Mouse (Mus musculus) embryonic facial prominence, embryonic 11.5 days (tissue): ENCODE data around the gene Wdr45. TPM values are rescaled to one million over a fixed set of nuclear protein-coding genes. Genes with fewer than 3 reads are reported as not detected.
"Not testable (repeated sequence)": the region's sequence is repeated elsewhere in the genome, so short reads cannot be mapped to it uniquely, and the experiment has no call there.

Experiments
- ATAC-seq: fragments of 200-750 bp; cut with Nextera tagmentation; replicated peaks from 2 replicates; pipeline ENCODE4 v1.8.0; 2017; ENCODE audit warnings: low read depth; ENCODE audit not compliant: insufficient number of reproducible peaks, low FRiP score, low TSS enrichment
- DNase-seq: peaks from one replicate; pipeline ENCODE4 v3.0.0-alpha.2; 2015; ENCODE audit warnings: low spot score
- H3K27ac ChIP-seq: fragments of 300-500 bp; sonication (generic); replicated peaks from 2 replicates; pipeline ENCODE4 v1.5.1; 2014; ENCODE audit warnings: mild to moderate bottlenecking, low read depth, low read length, control low read depth
- H3K27me3 ChIP-seq: fragments of 300-500 bp; sonication (generic); 2 replicates; pipeline ENCODE4 v1.6.1; 2014; ENCODE audit warnings: mild to moderate bottlenecking, low read length, moderate library complexity, mixed read lengths; ENCODE audit not compliant: control insufficient read depth, insufficient read depth
- H3K36me3 ChIP-seq: fragments of 300-500 bp; sonication (generic); replicated peaks from 2 replicates; pipeline ENCODE4 v1.6.1; 2014; ENCODE audit warnings: low read depth, mild to moderate bottlenecking, low read length, moderate library complexity, mixed read lengths; ENCODE audit not compliant: control insufficient read depth, insufficient read depth
- H3K4me1 ChIP-seq: fragments of 300-500 bp; sonication (generic); 2 replicates; pipeline ENCODE4 v1.6.1; 2014; ENCODE audit warnings: low read length, mixed read lengths; ENCODE audit not compliant: control insufficient read depth, insufficient read depth
- H3K4me2 ChIP-seq: fragments of 300-500 bp; sonication (generic); 2 replicates; pipeline ENCODE4 v1.6.1; 2014; ENCODE audit warnings: low read depth, mild to moderate bottlenecking, control low read depth, low read length, moderate library complexity
- H3K4me3 ChIP-seq: fragments of 300-500 bp; sonication (generic); 2 replicates; pipeline ENCODE4 v1.5.1; 2014; ENCODE audit warnings: low read depth, low read length, control low read depth
- H3K9ac ChIP-seq: fragments of 300-500 bp; sonication (generic); replicated peaks from 2 replicates; pipeline ENCODE4 v1.6.1; 2014; ENCODE audit warnings: mild to moderate bottlenecking, control low read depth, low read length
- H3K9me3 ChIP-seq: fragments of 300-500 bp; sonication (generic); replicated peaks from 2 replicates; pipeline ENCODE4 v1.6.1; 2016; ENCODE audit warnings: mild to moderate bottlenecking, low read length, inconsistent platforms, mixed read lengths; ENCODE audit not compliant: control insufficient read depth
- WGBS: fragments of 180-500 bp; shearing (Covaris S2); extraction: QIAGEN DNeasy Blood & Tissue Kit; methylation state at CpG from one replicate; pipeline ENCODE4 v1.1.7; 2014; 5-methylcytosine and 5-hydroxymethylcytosine counted together
- polyA plus RNA-seq: library from polyadenylated mRNA; unstranded; fragments of >200 nt; fragmentation: Nextera tagmentation; extraction: Ambion mirVana; gene quantifications from 2 replicates; pipeline ENCODE4 v1.2.1, GENCODE M21; 2014

Gene Wdr45
- polyA plus RNA-seq, 1 experiment from 2014 or later = 17.3 TPM

DNA sequence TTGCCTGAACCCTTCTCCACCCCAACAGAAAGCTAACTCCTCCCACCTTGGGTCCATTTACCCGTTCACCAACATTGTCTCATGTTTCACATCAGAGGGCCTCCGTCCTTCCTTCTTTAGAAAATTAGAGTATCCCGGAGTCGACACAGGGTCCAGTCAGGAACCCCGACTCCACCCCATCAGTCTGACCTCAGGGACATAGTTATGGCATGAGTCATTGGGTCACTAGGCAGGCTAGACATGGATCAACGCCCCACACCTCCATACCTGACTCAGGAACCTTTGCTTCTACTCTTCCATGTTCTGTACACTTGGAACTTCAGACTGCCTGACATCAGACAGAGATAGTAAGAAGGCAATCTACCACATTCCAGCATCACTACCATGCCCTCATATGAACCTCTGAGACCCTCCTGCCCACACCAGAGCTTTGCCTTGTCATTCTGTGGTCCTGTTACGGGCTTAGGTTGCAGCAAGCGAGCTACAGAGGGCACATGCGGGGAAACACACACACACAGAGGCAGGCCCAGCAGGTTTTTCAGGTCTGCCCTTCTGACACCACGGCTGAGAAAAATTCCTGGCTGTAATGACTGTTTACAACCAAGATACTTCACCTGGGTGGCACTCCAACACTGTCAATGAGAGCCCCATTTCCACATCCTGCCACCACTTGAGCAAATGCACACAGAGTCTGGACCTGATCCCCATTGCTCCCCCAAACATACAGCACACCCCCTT lies 26.1 kb downstream of the Wdr45 start:
- Histone ChIP-seq H3K4me2 (no peak overlapping the region), H3K27me3 (no peaks in the 10 kb centered on the region), H3K9ac (no peak overlapping the region), H3K4me3 (no peak overlapping the region), H3K9me3 (no peaks in the 10 kb centered on the region), H3K27ac (no peak overlapping the region), H3K36me3 (no peaks in the 10 kb centered on the region), H3K4me1 (no peaks in the 10 kb centered on the region)
- WGBS = 58% methylated on average over 10 of the region's 10 CpGs
- ATAC-seq (no peak), DNase-seq (no peak)

DNA sequence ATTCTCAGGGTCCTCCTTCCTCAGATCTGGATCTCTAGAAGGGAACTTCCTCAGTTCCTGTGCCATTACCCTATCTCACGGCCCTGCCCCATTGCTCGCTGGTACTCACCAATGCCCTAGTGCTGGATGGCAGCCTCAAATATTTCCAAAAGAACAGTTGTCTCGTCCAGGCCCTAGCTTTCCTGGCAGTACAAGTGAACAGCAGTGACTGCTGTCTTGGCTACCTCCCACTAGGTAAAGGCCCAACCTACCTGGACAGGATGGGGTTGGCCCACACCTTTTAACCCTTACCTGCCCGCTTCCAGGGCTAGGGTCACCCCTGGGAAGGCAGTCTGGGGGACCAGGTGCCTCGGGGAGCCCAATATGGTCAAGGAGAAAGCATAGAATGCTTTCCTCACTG lies 27.0 kb downstream of the Wdr45 start:
- Histone ChIP-seq H3K27ac (no peak overlapping the region), H3K27me3 (no peaks in the 10 kb centered on the region), H3K4me1 (no peaks in the 10 kb centered on the region), H3K36me3 (no peaks in the 10 kb centered on the region), H3K9ac (no peak overlapping the region), H3K4me2 (no peak overlapping the region), H3K4me3 (no peak overlapping the region), H3K9me3 (no peaks in the 10 kb centered on the region)
- ATAC-seq = no peak
- DNase-seq = no peak
- 71% methylated on average over 5 of the region's 5 CpGs for WGBS

DNA sequence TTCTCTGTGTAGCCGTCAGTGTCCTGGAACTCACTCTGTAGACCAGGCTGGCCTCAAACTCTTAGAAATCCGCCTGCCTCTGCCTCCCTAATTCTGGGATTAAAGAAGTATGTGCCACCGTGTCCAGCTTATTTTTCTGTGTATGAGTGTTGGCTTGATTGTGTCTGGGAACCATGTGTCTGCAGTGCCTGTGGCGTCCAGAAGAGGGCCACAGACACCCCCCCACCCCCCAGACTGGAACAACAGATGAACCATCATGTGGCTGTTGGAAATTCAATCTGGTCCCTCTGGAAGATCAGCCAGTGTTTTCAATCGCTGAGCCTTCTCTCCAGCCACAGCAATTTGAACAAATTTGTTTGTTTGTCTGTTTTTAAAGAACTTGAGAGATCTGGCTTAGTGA lies 29.3 kb downstream of the Wdr45 start:
- no peak for ATAC-seq
- Histone ChIP-seq H3K27me3 (no peaks in the 10 kb centered on the region), H3K4me1 (no peaks in the 10 kb centered on the region), H3K27ac (no peak overlapping the region), H3K9me3 (no peaks in the 10 kb centered on the region), H3K36me3 (no peaks in the 10 kb centered on the region), H3K4me3 (no peak overlapping the region), H3K9ac (no peak overlapping the region), H3K4me2 (no peak overlapping the region)
- 48% methylated on average over 5 of the region's 5 CpGs for WGBS
- DNase-seq = no peak

DNA sequence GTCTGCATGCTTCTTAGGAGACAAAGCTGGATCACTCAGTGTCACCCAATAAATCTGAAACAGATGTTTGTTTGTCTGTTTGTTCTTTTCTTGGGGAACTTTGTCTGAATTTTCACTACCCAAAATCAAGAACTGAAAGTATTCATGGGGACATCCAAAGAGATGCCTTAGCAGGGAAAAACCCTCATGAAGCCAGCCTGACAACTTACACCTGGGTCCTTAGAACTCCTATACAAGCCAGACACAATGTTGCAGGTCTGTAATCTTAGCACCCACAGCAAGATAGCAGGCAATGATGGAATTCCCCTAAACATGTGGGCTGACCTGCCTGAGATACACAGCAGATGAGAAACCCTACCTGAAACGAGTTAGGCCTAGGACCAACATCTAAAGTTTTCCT lies 30.8 kb downstream of the Wdr45 start:
- Histone ChIP-seq H3K27me3 (no peaks in the 10 kb centered on the region), H3K9me3 (no peaks in the 10 kb centered on the region), H3K36me3 (no peaks in the 10 kb centered on the region), H3K4me3 (no peak overlapping the region), H3K4me2 (no peak overlapping the region), H3K27ac (no peak overlapping the region), H3K4me1 (no peaks in the 10 kb centered on the region), H3K9ac (no peak overlapping the region)
- ATAC-seq (no peak), DNase-seq (no peak)
- WGBS = 44% methylated on average over 1 of the region's 1 CpGs

DNA sequence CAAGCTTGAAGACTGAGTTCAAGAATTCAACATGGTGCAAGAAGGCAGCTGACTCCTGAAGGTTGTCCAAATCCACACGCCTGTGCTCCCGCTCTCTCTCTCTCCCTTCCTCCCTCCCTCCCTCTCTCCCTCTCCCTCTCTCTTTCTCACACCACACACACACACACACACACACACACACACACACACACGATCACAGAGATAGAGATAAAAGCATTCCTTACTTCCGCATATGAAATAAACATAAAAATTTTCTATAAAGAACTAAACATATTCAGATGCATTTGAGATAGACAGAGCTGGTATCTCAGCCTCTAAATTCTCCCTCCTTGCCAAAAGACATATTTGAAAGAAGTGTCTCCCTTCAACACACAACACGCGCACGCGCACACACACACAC lies 31.3 kb downstream of the Wdr45 start:
- Histone ChIP-seq H3K27ac (no peak overlapping the region), H3K27me3 (no peaks in the 10 kb centered on the region), H3K9me3 (no peaks in the 10 kb centered on the region), H3K4me2 (no peak overlapping the region), H3K4me1 (no peaks in the 10 kb centered on the region), H3K36me3 (no peaks in the 10 kb centered on the region), H3K4me3 (no peak overlapping the region), H3K9ac (no peak overlapping the region)
- no peak for DNase-seq
- ATAC-seq = no peak
- WGBS = 89% methylated on average over 8 of the region's 8 CpGs

DNA sequence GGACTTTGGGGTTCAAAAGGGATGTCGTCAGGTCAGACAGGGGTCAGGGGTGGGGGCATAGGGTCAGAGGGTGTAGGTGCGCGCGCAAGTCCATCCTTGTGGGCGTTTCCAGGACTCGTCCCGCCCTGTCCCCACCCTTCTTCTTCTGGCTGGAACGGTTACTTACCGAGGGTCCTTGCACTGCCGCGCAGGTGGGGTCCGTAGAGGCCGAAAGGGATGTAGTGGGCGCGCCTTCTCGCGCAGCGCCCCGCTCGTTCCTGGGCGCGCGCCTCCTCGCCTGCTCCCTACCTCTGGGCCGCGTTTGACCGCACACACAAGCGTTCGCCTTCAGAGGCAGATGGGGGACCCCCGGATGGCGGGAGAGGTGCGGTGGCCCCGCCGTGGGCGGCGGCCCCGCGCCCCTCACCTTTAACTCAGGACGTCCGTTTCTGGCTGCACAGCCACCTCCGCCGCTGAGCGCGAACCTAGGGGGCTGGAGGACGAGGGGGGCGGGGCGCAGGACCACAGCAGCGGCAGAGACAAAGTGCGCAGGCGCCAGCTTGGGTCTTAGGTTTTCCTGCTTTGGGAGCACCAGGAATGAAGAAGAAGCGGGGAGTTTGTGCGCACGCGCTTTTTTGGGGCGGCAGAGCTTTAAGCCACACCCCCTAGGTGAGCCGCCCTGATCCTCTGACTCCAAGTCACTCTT lies 36.4 kb downstream of the Wdr45 start, which contains the start of gene Ccdc120:
Gene Ccdc120, minus strand, starts transcription at position 474 of the 685 bp plus-strand sequence.
- Histone ChIP-seq H3K4me2 (peak within 1 kb of the TSS; percentile 49), H3K27ac (no peak within 1 kb of the TSS), H3K9ac (peak within 1 kb of the TSS; percentile 69), H3K4me3 (peak within 1 kb of the TSS; percentile 53), H3K4me1 (no peaks in the 10 kb centered on the region), H3K36me3 (no peaks in the 10 kb centered on the region), H3K9me3 (no peaks in the 10 kb centered on the region), H3K27me3 (no peaks in the 10 kb centered on the region)
- ATAC-seq (peak; percentile 89), DNase-seq (peak; percentile 90)
- 13% methylated on average over 52 of the region's 56 CpGs for WGBS

DNA sequence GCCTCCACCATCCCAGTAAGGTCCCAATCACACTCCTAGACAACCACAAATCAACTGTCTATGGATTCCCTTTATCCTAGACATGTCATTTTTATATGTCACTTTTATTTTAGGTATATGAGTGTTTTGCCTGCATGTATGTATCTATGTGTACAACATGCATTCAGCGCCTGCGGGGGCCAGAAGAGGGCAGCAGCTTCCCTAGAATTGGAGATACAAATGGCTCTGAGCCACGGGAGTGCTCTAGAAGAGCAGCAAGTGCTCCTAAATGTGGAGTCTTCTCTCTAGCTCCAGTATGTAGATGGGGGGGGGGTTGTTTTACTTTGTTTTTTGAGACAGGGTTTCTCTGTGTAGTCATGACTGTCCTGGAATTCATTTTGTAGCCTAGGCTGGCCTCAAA lies 39.5 kb downstream of the Wdr45 start:
- H3K4me1 ChIP-seq, H3K36me3 ChIP-seq, H3K9me3 ChIP-seq, H3K9ac ChIP-seq, H3K27ac ChIP-seq, H3K27me3 ChIP-seq, H3K4me3 ChIP-seq, H3K4me2 ChIP-seq, DNase-seq, ATAC-seq: not testable (repeated sequence)
- 23% methylated on average over 3 of the region's 3 CpGs for WGBS
